Comparison of ENCODE assay signal across 8 mouse cellular contexts in the genomic region with DNA sequence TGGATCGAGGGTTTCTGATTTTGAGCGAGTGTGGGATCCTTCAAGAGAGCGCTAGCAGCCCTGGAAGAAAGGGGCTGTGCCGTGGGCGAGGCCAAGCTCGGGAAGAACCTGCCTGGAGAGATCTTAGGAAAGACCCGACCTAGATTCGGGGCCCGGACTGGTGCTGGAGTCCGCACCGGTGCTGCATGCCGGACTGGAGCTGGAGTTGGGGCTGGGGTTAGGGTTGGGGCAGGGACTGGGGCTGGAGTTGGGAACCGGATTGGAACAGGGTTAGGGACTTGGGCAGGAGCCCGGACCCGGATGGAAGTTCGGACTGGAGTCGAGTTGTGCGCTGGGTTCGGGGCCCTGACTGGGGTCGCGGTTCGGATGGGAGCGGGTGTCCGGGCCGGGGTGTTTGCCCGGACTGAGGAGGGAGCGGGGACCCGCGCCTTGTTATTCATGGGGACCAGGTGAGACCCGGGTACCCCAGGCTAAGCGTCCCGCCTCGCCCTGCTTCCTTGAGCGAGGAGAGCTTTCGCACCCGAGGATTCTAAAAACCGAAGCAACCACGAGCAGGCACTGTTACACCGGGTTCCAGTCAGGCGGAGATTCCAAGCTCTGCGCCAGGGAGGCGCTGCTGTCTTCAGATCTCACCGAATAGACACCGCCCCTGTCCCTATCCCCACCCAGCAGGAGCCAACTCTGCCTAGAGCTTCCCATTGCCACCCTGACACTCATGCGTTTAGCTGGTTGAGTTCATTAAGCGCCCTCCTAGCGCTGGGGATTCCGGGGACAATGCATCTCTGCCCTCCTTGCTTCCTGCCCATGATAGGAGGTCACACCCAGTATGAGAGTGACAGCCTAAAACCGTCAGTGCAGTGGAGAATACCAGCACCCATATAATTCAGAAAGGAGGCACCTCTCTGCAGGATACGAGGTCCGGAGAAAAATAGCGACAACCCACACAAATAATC. TPM values are rescaled to one million over a fixed set of nuclear protein-coding genes. Genes with fewer than 3 reads are reported as not detected.
DNase-seq lines count a peak whose midpoint lies in the region; ATAC-seq and TF ChIP-seq lines count a peak whose summit lies in the region.

A gene (minus strand): TSS at position 549 of the 953 bp plus-strand sequence.

- peaks cover 34% of the 10 kb centered on the region for H3K4me1 ChIP-seq in testis, adult 2 months (ENCODE audit: control insufficient read depth, insufficient read depth, low read length)
- H3K4me1 ChIP-seq in hindbrain, embryonic 15.5 days (replicated peaks) = peaks cover 12% of the 10 kb centered on the region
- peaks cover 17% of the 10 kb centered on the region for H3K4me1 ChIP-seq in midbrain, embryonic 11.5 days (ENCODE audit: control insufficient read depth, insufficient read depth, low read length)

- 0 out of 2 replicates have a peak within 1 kb of the TSS, but pooled peaks have one; percentile 11 for H3K9ac ChIP-seq in hindbrain, embryonic 15.5 days
- H3K9ac ChIP-seq in midbrain, embryonic 11.5 days (ENCODE audit: low read length) = peak within 1 kb of the TSS; percentile 44

- 1% methylated on average over 52 of the region's 52 CpGs for WGBS in hindbrain, embryonic 15.5 days
- WGBS in midbrain, embryonic 11.5 days = under 1% methylated on average over 52 of the region's 52 CpGs

- intact Hi-C loops in gastrocnemius, adult 2 months (cut with DNase I) = no loop called here

- H3K4me2 ChIP-seq in hindbrain, embryonic 15.5 days = peak within 1 kb of the TSS; percentile 51
- H3K4me2 ChIP-seq in midbrain, embryonic 11.5 days = peak within 1 kb of the TSS; percentile 40

- peak within 1 kb of the TSS; percentile 23; the same call in 1 of the 2 replicates for H3K4me3 ChIP-seq in gastrocnemius, adult 2 months
- peak within 1 kb of the TSS; percentile 79 for H3K4me3 ChIP-seq in testis, adult 2 months (ENCODE audit: control insufficient read depth, low read depth, low read length)
- H3K4me3 ChIP-seq in hindbrain, embryonic 15.5 days = peak within 1 kb of the TSS; percentile 24
- H3K4me3 ChIP-seq in midbrain, embryonic 11.5 days (ENCODE audit: low read depth, low read length) = peak within 1 kb of the TSS; percentile 23

- H3K27ac ChIP-seq in gastrocnemius, adult 2 months = no peak within 1 kb of the TSS
- H3K27ac ChIP-seq in testis, adult 2 months (ENCODE audit: control insufficient read depth, insufficient read depth, low read depth, low read length) = no peak within 1 kb of the TSS
- no peak within 1 kb of the TSS for H3K27ac ChIP-seq in hindbrain, embryonic 15.5 days (replicated peaks)
- no peak within 1 kb of the TSS; the same call in 1 of the 2 replicates for H3K27ac ChIP-seq in midbrain, embryonic 11.5 days (ENCODE audit: low read depth, low read length)

- DNase-seq in gastrocnemius, adult 2 months = no peak
- no peak for DNase-seq in gastrocnemius, adult 8-10 months (ENCODE audit: low spot score in 2 of 2)
- DNase-seq in testis, postnatal 14 days (ENCODE audit: low spot score) = no peak
- DNase-seq in midbrain, embryonic 11.5 days (ENCODE audit: low spot score, missing footprints) = peak; percentile 94
- DNase-seq in testis, postnatal 10 days (ENCODE audit: low spot score) = peak; percentile 65
- DNase-seq in ovary, postnatal 14 days (ENCODE audit: low spot score) = no peak

- peak; percentile 71; the same call in 1 of the 2 replicates for TF ChIP-seq POLR2A in testis, adult 2 months (IDR thresholded peaks at IDR 0.05; ENCODE audit: control insufficient read depth, low read depth, low read length)

- H3K27me3 ChIP-seq in testis, adult 2 months (ENCODE audit: control insufficient read depth, insufficient read depth, low read length) = no peaks in the 10 kb centered on the region
- H3K27me3 ChIP-seq in hindbrain, embryonic 15.5 days = peaks cover 40% of the 10 kb centered on the region
- peaks cover 41% of the 10 kb centered on the region for H3K27me3 ChIP-seq in midbrain, embryonic 11.5 days (ENCODE audit: control insufficient read depth, insufficient read depth, low read length)

- TF ChIP-seq CTCF in gastrocnemius, adult 2 months (IDR thresholded peaks at IDR 0.05) = no peak
- TF ChIP-seq CTCF in testis, adult 2 months (IDR thresholded peaks at IDR 0.05; ENCODE audit: control insufficient read depth, insufficient read depth, insufficient replicate concordance, low read depth, low read length) = no peak

- H3K9me3 ChIP-seq in hindbrain, embryonic 15.5 days = no peaks in the 10 kb centered on the region
- no peaks in the 10 kb centered on the region for H3K9me3 ChIP-seq in midbrain, embryonic 11.5 days (ENCODE audit: control insufficient read depth, low read length)

- peak; percentile 13; the same call in 1 of the 2 replicates for ATAC-seq in hindbrain, embryonic 15.5 days (ENCODE audit: low FRiP score, low read depth)
- peak; percentile 56 for ATAC-seq in midbrain, embryonic 11.5 days (ENCODE audit: low FRiP score)

- H3K36me3 ChIP-seq in testis, adult 2 months (ENCODE audit: control insufficient read depth, insufficient read depth, low read length) = no peaks in the 10 kb centered on the region
- no peaks in the 10 kb centered on the region for H3K36me3 ChIP-seq in hindbrain, embryonic 15.5 days
- H3K36me3 ChIP-seq in midbrain, embryonic 11.5 days (ENCODE audit: control insufficient read depth, insufficient read depth, low read length) = 0 out of 2 replicates have a peak, but pooled peaks cover 2% of the 10 kb centered on the region

RNA-seq across cellular contexts. Expression of the gene that starts here (rescaled TPM):
- not detected for total RNA-seq in gastrocnemius, adult 2 months (2021)
- total RNA-seq in gastrocnemius, adult 8-10 months (2022) = not detected
- polyA plus RNA-seq in testis, adult 2 months (2012; rRNA removed) = 408 and 454 TPM in 2 replicates
- 0.62 and 1.4 TPM in 2 replicates for polyA plus RNA-seq in hindbrain, embryonic 15.5 days (2015; fragmentation: Nextera tagmentation; extraction: Ambion mirVana)
- 0.41 and 0.48 TPM in 2 replicates for polyA plus RNA-seq in midbrain, embryonic 11.5 days (2014; fragmentation: Nextera tagmentation; extraction: Ambion mirVana)

Comparison
In these comparisons a context has a peak if more than half of its experiments do, and no peak if none do; other contexts are left out.
1. RNA of the gene that starts here (polyA plus RNA-seq): 408 to 454 TPM in testis, adult 2 months; 0.62 to 1.4 TPM in hindbrain, embryonic 15.5 days and 0.41 to 0.48 TPM in midbrain, embryonic 11.5 days; every median in the first group is over 100 times any median in the second.
2. Peak in DNase-seq, ATAC-seq, H3K4me3 ChIP-seq, H3K9ac ChIP-seq and H3K4me2 ChIP-seq in midbrain, embryonic 11.5 days; RNA of the gene not detected or under 1 TPM.
3. H3K4me3 ChIP-seq: peak in every context shown above with its lines; median percentile 79 in testis, adult 2 months; 24 in hindbrain, embryonic 15.5 days; 23 in gastrocnemius, adult 2 months; 23 in midbrain, embryonic 11.5 days.